Comparison of ENCODE assay signal across 31 mouse cellular contexts in genomic region chr10:17801788-17802187, GRCm38 (mm10). TPM values are rescaled to one million over a fixed set of nuclear protein-coding genes. Genes with fewer than 3 reads are reported as not detected.
DNase-seq lines count a peak whose midpoint lies in the region; TF ChIP-seq lines count a peak whose summit lies in the region.
"Had no signal": no experiment of that assay in that cellular context is flagged by ENCODE, and none has a peak within 500 bp of the region (broad histone marks: within the 10 kb centered on the region; RNA-seq: fewer than 3 reads in every experiment).

No protein-coding gene starts in this region.

- 0 out of 2 replicates have a peak, but pooled peaks have one; percentile 17 for TF ChIP-seq POLR2A in heart, adult 2 months (IDR thresholded peaks at IDR 0.05; ENCODE audit: insufficient read depth, low read depth, low read length)

- intact Hi-C loops in heart, adult 2 months (cut with DNase I) = no loop called here

- H3K4me3 ChIP-seq in heart, adult 2 months = no peak overlapping the region
- no peak overlapping the region for H3K4me3 ChIP-seq in embryonic facial prominence, embryonic 10.5 days
- H3K4me3 ChIP-seq: embryonic facial prominence, embryonic 13.5 days; erythroblast, embryonic 14.5 days; forebrain, embryonic 12.5 days; forebrain, embryonic 15.5 days; heart, embryonic 10.5 days; heart, embryonic 13.5 days had no signal

- peaks cover 4% of the 10 kb centered on the region; the same call in 1 of the 2 replicates for H3K79me2 ChIP-seq in heart, adult 2 months (replicated peaks; ENCODE audit: control insufficient read depth, insufficient read depth, low read length)

- H3K27me3 ChIP-seq in heart, adult 2 months (ENCODE audit: control insufficient read depth, insufficient read depth, low read length) = no peaks in the 10 kb centered on the region
- no peaks in the 10 kb centered on the region for H3K27me3 ChIP-seq in embryonic facial prominence, embryonic 10.5 days (replicated peaks; ENCODE audit: low read depth, poor library complexity, severe bottlenecking)
- H3K27me3 ChIP-seq: CH12.LX; embryonic facial prominence, embryonic 13.5 days; forebrain, embryonic 12.5 days; forebrain, embryonic 15.5 days; heart, embryonic 13.5 days; Patski had no signal

- TF ChIP-seq EP300 in heart, adult 2 months (IDR thresholded peaks at IDR 0.05; ENCODE audit: insufficient read depth, low read depth, low read length) = no peak

- no peaks in the 10 kb centered on the region for H3K9me3 ChIP-seq in embryonic facial prominence, embryonic 10.5 days
- H3K9me3 ChIP-seq: embryonic facial prominence, embryonic 13.5 days; forebrain, embryonic 12.5 days; forebrain, embryonic 15.5 days; G1E; heart, embryonic 10.5 days; heart, embryonic 13.5 days had no signal

- no peak for TF ChIP-seq CTCF in heart, adult 2 months (IDR thresholded peaks at IDR 0.05)

- peaks cover 3% of the 10 kb centered on the region for H3K4me1 ChIP-seq in heart, adult 2 months (ENCODE audit: control insufficient read depth, insufficient read depth, low read length)
- peaks cover 8% of the 10 kb centered on the region for H3K4me1 ChIP-seq in embryonic facial prominence, embryonic 10.5 days
- H3K4me1 ChIP-seq: forebrain, embryonic 12.5 days; forebrain, embryonic 15.5 days had no signal

- WGBS in heart, adult 2 months = 67% methylated on average over 2 of the region's 2 CpGs
- 84% methylated on average over 2 of the region's 2 CpGs for WGBS in embryonic facial prominence, embryonic 10.5 days

- peak; percentile 28 to 30 for DNase-seq in frontal cortex, adult 2 months (ENCODE audit: extremely low spot score in 1 of 2, low spot score in 1 of 2)
- no peak for DNase-seq in frontal cortex, postnatal 25 days (ENCODE audit: low spot score in 2 of 2)
- no peak for DNase-seq in heart, adult 2 months
- no peak for DNase-seq in heart, adult 11 months
- peak; percentile 18 for DNase-seq in right cerebral cortex, postnatal 25 days
- DNase-seq in right cerebral cortex, postnatal 4 days = no peak
- peak; percentile 42 for DNase-seq in telencephalon, adult 2 months (ENCODE audit: low read depth, low spot score)
- no peak for DNase-seq in embryonic facial prominence, embryonic 10.5 days (ENCODE audit: low spot score)
- DNase-seq: adrenal gland, postnatal 10 days; adrenal gland, postnatal 36 days; B cell, adult 2 months; cerebellum, adult 11 months; cerebellum, adult 2 months; cerebellum, adult 9-11 months; cerebellum, postnatal 25 days; gastrocnemius, postnatal 10 days; gastrocnemius, postnatal 36 days; heart, adult 18-20 months; heart, postnatal 14 days; heart, postnatal 4 days had no signal

- no peak overlapping the region for H3K9ac ChIP-seq in heart, adult 2 months (ENCODE audit: low read depth, low read length)
- H3K9ac ChIP-seq: embryonic facial prominence, embryonic 13.5 days; forebrain, embryonic 12.5 days; forebrain, embryonic 15.5 days; heart, embryonic 13.5 days; hindbrain, embryonic 14.5 days had no signal

- peaks cover 38% of the 10 kb centered on the region for H3K36me3 ChIP-seq in heart, adult 2 months (ENCODE audit: control insufficient read depth, insufficient read depth, low read length)
- H3K36me3 ChIP-seq in embryonic facial prominence, embryonic 10.5 days (replicated peaks) = no peaks in the 10 kb centered on the region
- H3K36me3 ChIP-seq: embryonic facial prominence, embryonic 13.5 days; forebrain, embryonic 12.5 days; forebrain, embryonic 15.5 days; G1E had no signal

- H3K27ac ChIP-seq in heart, adult 2 months = no peak overlapping the region
- no peak overlapping the region for H3K27ac ChIP-seq in embryonic facial prominence, embryonic 10.5 days (replicated peaks)
- H3K27ac ChIP-seq: embryonic facial prominence, embryonic 13.5 days; forebrain, embryonic 12.5 days; forebrain, embryonic 15.5 days; heart, embryonic 10.5 days; heart, embryonic 13.5 days; hindbrain, embryonic 14.5 days; hindbrain, postnatal 0 days had no signal

RNA-seq across cellular contexts. Expression of gene Txlnb, which starts 5.8 kb away (rescaled TPM):
- polyA plus RNA-seq in frontal cortex, adult 2 months (2012; rRNA removed) = 0.86 and 1.4 TPM in 2 replicates
- total RNA-seq in heart, adult 2 months (2021) = 100 to 1,000 TPM; 312 to 403 TPM
- polyA plus RNA-seq in heart, adult 2 months (2012; rRNA removed) = 102 and 180 TPM in 2 replicates
- 0.98 and 1.6 TPM in 2 replicates for polyA plus RNA-seq in embryonic facial prominence, embryonic 10.5 days (2016; fragmentation: Nextera tagmentation; extraction: Ambion mirVana)
- polyA plus RNA-seq: G1E had no signal

Comparison
In these comparisons a context has a peak if more than half of its experiments do, and no peak if none do; other contexts are left out.
1. DNase-seq: peak in frontal cortex, adult 2 months (2 of 2), right cerebral cortex, postnatal 25 days (single experiment) and telencephalon, adult 2 months (single experiment); none in frontal cortex, postnatal 25 days (0 of 2), heart, adult 2 months (0 of 2), heart, adult 11 months (single experiment), right cerebral cortex, postnatal 4 days (single experiment) and embryonic facial prominence, embryonic 10.5 days (single experiment).
2. RNA of gene Txlnb, which starts 5.8 kb away (polyA plus RNA-seq): 102 to 180 TPM in heart, adult 2 months; 0.86 to 1.4 TPM in frontal cortex, adult 2 months and 0.98 to 1.6 TPM in embryonic facial prominence, embryonic 10.5 days; every median in the first group is over 10 times any median in the second.